Mouse (Mus musculus): ENCODE measurements around the gene Maml3. TPM values are rescaled to one million over a fixed set of nuclear protein-coding genes. Genes with fewer than 3 reads are reported as not detected.

The Maml3 gene
- polyA plus RNA-seq, 1 experiment from 2014 or later = 8.6 TPM

DNA sequence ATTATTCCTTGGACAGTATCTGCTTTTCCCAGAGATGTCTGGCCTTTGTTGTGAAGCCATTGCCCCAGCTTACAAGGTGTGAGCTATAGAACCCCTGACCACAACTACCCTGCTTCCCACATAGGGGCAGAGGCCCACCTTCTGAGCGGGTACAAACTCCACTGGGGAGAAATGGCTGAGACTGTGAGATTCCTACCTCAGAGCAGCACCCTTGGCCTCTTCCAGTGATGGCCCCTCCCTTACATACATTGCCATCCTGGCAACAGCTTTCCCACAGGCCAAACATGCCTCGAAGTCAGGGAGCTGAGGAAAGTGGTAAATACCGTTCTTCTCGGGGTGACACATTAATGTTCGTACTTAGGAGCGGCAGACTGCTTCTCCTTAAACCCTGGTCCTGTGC lies 118.4 kb downstream of the Maml3 start:
- Histone ChIP-seq H3K4me1 (replicated peaks) (peaks cover 37% of the 10 kb centered on the region), H3K4me3 (no peak overlapping the region), H3K9ac (no peak overlapping the region), H3K9me3 (no peaks in the 10 kb centered on the region), H3K27ac (replicated peaks) (peak overlapping the region; percentile 71), H3K4me2 (no peak overlapping the region), H3K27me3 (no peaks in the 10 kb centered on the region), H3K36me3 (no peaks in the 10 kb centered on the region)
- 48% methylated on average over 6 of the region's 6 CpGs for WGBS
- 0 out of 2 replicates have a peak, but pooled peaks have one; percentile 36 for ATAC-seq (ENCODE audit: low read depth)

DNA sequence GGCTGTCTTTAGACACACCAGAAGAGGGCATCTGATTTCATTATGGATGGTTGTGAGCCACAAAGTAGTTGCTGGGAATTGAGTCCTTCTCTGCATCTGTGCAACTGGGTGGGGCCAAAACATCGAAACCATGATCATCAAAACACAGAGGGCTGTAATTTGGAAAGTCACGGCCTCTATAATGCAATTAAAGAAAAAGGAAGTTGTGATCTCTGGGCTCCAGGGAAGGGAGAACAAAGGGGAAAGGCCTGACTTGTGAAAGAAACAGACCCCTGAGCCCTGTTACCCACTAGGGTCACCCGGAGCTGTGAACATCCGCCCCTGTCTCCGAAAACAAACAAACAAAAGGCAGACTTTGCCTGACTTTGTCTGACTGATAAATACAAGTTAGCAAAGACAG lies 123.4 kb downstream of the Maml3 start:
- ATAC-seq (ENCODE audit: low read depth) = no peak
- 49% methylated on average over 5 of the region's 5 CpGs for WGBS
- Histone ChIP-seq H3K4me3 (no peak overlapping the region), H3K36me3 (no peaks in the 10 kb centered on the region), H3K4me2 (no peak overlapping the region), H3K4me1 (replicated peaks) (peaks cover 27% of the 10 kb centered on the region), H3K9ac (no peak overlapping the region), H3K27ac (replicated peaks) (no peak overlapping the region), H3K27me3 (no peaks in the 10 kb centered on the region), H3K9me3 (no peaks in the 10 kb centered on the region)

DNA sequence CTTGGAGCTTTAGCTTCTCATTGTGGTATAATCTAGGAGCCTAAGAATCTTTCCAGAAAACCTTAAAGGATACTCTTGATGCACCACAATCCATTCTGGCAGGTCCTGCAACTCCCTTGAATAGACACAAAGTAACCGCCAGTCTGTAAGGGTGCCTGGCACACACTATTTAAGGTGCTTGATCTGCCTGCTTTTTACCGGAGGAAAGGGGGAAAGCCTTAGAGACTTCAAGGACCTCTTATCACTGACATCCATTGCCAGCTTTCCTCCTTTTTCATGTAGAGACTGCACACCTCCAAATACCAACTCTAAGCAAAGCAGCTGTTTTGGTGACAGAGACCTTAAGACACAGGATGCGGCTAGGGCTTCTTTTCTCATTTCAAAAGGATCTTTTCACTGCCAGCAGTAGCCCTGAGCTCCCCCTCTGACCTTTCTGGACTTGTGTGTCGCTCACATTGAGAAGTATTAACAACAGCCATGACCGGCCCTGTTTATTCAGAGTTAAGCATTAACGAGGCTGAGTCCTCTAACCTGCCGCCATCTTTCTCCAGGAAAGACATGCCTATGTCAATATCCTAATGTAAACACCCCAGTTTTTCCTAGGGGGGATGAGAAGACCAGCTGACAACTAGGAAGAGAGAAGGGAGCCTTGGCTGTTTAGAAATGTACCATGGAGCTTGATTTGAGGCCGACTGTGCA lies 127.1 kb downstream of the Maml3 start:
- Histone ChIP-seq H3K9me3 (no peaks in the 10 kb centered on the region), H3K4me3 (no peak overlapping the region), H3K27me3 (no peaks in the 10 kb centered on the region), H3K4me1 (replicated peaks) (peaks cover 14% of the 10 kb centered on the region; the same call in 1 of the 2 replicates), H3K27ac (replicated peaks) (no peak overlapping the region), H3K4me2 (no peak overlapping the region), H3K36me3 (no peaks in the 10 kb centered on the region), H3K9ac (no peak overlapping the region)
- WGBS = 50% methylated on average over 8 of the region's 8 CpGs
- no peak for ATAC-seq (ENCODE audit: low read depth)

DNA sequence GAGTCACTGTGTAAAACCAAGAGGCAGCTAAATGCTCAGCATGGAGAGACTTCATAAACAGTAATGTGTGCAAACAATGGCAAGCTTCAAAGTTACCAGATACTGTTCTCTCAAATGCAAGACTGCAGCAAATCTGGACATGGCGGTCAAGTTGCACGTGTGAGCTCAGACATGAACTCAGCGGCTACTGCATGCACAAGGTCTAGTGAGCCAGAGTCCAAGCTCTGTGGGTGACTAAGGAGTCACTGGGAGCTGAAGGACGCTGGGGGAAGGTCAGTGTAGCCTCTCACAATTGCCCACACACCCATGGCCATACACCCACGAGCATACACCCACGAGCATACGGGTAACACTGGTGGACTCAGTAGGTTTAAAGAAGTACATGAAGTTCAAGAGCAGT lies 130.3 kb downstream of the Maml3 start:
- Histone ChIP-seq H3K27ac (replicated peaks) (no peak overlapping the region), H3K27me3 (no peaks in the 10 kb centered on the region), H3K4me3 (no peak overlapping the region), H3K4me2 (no peak overlapping the region), H3K9ac (no peak overlapping the region), H3K4me1 (replicated peaks) (peaks cover 15% of the 10 kb centered on the region), H3K9me3 (no peaks in the 10 kb centered on the region), H3K36me3 (no peaks in the 10 kb centered on the region)
- 95% methylated on average over 7 of the region's 7 CpGs for WGBS
- ATAC-seq (ENCODE audit: low read depth) = no peak

DNA sequence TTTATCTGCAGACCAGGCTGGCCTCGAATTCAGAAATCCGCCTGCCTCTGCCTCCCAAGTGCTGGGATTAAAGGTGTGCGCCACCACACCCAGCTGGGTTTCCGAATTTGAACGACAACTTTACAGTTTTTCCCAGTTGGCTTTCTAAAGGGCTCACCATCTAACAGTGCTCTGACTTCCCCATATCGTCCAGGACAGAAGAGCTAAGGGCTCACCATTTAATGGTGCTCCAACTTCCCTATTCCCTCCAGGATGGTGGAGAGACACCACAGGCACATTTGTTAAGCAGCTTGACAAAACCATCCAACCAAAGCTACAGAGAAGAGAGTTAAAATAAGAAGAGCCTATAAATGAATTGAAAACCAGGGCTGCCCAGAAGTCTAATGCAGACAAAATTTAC lies 130.7 kb downstream of the Maml3 start:
- no peak overlapping the region for H3K4me2 ChIP-seq
- ATAC-seq (ENCODE audit: low read depth) = no peak
- no peaks in the 10 kb centered on the region for H3K36me3 ChIP-seq
- no peak overlapping the region for H3K4me3 ChIP-seq
- no peak overlapping the region for H3K27ac ChIP-seq (replicated peaks)
- H3K27me3 ChIP-seq = no peaks in the 10 kb centered on the region
- no peaks in the 10 kb centered on the region for H3K9me3 ChIP-seq
- H3K4me1 ChIP-seq (replicated peaks) = peaks cover 20% of the 10 kb centered on the region
- no peak overlapping the region for H3K9ac ChIP-seq
- WGBS = 95% methylated on average over 6 of the region's 6 CpGs

DNA sequence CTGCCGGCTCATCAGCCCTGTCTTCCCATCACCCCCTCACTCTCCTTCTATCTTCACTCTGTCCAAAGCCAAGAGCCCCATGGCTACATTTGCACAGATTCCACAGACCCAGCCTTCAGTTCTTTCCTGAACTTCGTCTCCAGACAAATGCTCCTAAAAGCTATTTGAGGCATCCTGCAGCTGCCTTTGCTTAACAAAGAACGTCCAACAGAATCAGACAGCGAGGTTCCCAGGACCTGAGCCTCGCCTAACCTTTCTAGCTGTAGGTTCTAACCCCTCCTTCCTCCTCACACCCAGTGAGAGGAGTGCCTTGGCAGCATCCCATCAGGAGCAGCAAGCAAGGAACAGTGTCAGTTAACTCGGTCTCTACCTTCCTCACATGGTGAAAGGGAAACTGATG lies 132.3 kb downstream of the Maml3 start:
- H3K27me3 ChIP-seq = no peaks in the 10 kb centered on the region
- no peak overlapping the region for H3K4me3 ChIP-seq
- H3K9ac ChIP-seq = no peak overlapping the region
- WGBS = 56% methylated on average over 6 of the region's 6 CpGs
- no peak for ATAC-seq (ENCODE audit: low read depth)
- no peak overlapping the region for H3K4me2 ChIP-seq
- peaks cover 26% of the 10 kb centered on the region for H3K4me1 ChIP-seq (replicated peaks)
- H3K9me3 ChIP-seq = no peaks in the 10 kb centered on the region
- H3K36me3 ChIP-seq = no peaks in the 10 kb centered on the region
- peak overlapping the region; percentile 23; the same call in 1 of the 2 replicates for H3K27ac ChIP-seq (replicated peaks)

DNA sequence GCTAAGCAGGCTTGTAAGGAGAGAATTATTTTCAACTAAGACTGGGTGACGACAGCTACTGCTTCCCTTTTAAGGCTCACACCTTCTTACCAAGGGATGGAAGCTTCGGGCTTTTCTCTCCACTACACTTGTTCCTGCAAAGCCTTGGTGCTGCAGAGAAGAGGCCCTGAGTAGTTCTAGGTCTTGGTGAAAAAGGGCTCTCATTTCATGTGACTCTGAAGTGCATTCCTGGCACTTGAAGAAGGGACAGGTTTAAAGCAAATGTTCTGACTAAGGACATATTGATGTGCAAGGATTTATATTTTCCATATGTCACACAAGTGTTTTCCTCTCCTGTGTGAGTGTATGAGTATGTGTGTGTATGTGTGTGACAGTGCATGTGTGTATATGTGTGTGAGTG lies 134.4 kb downstream of the Maml3 start:
- Histone ChIP-seq H3K27me3 (no peaks in the 10 kb centered on the region), H3K4me3 (no peak overlapping the region), H3K4me2 (no peak overlapping the region), H3K36me3 (no peaks in the 10 kb centered on the region), H3K27ac (replicated peaks) (no peak overlapping the region), H3K4me1 (replicated peaks) (peaks cover 27% of the 10 kb centered on the region), H3K9me3 (no peaks in the 10 kb centered on the region), H3K9ac (no peak overlapping the region)
- ATAC-seq (ENCODE audit: low read depth) = no peak
- 93% methylated on average over 2 of the region's 2 CpGs for WGBS

DNA sequence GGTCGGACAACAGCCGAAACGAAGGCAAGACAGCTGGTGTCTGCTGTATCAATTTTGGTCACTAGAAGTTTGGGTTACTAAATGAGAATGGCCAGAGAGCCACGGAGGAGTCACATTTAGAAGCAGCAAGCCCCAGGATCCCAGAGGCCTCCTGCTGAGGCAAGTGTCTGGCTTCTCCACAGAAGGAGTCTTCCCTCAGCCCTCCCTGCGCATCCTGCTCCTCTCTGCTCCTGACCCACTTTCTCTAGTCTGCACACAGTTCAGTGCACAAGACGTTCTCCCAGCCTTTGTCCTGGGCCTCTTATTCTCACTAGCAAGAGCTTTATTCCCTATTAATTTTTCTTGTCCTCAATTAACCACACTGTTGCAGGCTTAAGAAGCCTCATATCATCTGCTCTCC lies 135.4 kb downstream of the Maml3 start:
- ATAC-seq (ENCODE audit: low read depth) = no peak
- no peak overlapping the region for H3K4me2 ChIP-seq
- 60% methylated on average over 6 of the region's 6 CpGs for WGBS
- H3K27ac ChIP-seq (replicated peaks) = peak overlapping the region; percentile 33; the same call in 1 of the 2 replicates
- no peak overlapping the region for H3K9ac ChIP-seq
- no peaks in the 10 kb centered on the region for H3K9me3 ChIP-seq
- H3K36me3 ChIP-seq = no peaks in the 10 kb centered on the region
- peaks cover 37% of the 10 kb centered on the region for H3K4me1 ChIP-seq (replicated peaks)
- H3K27me3 ChIP-seq = no peaks in the 10 kb centered on the region
- no peak overlapping the region for H3K4me3 ChIP-seq

DNA sequence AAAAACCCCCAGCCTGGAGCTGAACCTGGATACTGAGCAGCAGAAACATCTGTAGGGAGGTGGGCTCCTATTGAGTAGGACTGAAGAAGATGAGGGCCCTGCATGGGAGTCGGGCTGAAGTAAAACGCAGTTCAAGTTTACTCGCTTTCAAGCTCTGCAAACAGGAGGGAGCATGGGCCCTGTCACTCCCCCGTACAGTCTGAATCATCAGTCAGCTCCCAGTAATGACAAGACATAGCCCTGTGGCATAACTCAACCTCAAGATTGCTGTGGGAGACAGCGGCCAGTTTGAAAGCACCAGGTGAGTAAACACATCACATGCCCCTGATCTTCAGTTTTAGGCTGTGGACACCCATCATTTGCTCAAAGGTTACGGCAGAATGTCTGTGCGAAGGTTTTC lies 139.0 kb downstream of the Maml3 start:
- no peak overlapping the region for H3K9ac ChIP-seq
- ATAC-seq (ENCODE audit: low read depth) = no peak
- no peaks in the 10 kb centered on the region for H3K9me3 ChIP-seq
- peak overlapping the region; percentile 92 for H3K27ac ChIP-seq (replicated peaks)
- H3K4me3 ChIP-seq = no peak overlapping the region
- WGBS = 69% methylated on average over 7 of the region's 7 CpGs
- no peak overlapping the region for H3K4me2 ChIP-seq
- H3K27me3 ChIP-seq = no peaks in the 10 kb centered on the region
- no peaks in the 10 kb centered on the region for H3K36me3 ChIP-seq
- peaks cover 66% of the 10 kb centered on the region for H3K4me1 ChIP-seq (replicated peaks)

DNA sequence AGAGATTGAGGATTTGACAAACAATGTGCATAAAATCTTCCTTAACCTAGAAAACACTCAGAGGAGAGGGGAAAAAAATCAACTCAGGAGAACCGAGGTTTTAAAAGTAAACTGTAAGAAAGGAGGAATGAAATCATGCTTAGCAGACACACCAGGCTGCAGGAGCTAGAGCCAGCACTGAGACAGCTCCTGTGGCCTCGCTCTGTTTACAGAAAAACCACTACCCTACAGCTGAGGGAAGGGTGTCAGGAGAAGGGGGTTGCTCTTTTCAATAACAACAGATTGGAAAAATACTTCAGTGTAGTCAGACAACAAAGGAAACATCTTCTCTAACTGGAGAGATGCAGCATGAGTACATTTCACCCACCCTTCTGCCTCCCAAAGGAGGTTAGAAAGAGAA lies 139.4 kb downstream of the Maml3 start:
- Histone ChIP-seq H3K4me2 (no peak overlapping the region), H3K27ac (replicated peaks) (peak overlapping the region; percentile 92), H3K4me3 (no peak overlapping the region), H3K9me3 (no peaks in the 10 kb centered on the region), H3K27me3 (no peaks in the 10 kb centered on the region), H3K36me3 (no peaks in the 10 kb centered on the region), H3K9ac (no peak overlapping the region), H3K4me1 (replicated peaks) (peaks cover 66% of the 10 kb centered on the region)
- WGBS = 40% methylated on average over 2 of the region's 2 CpGs
- no peak for ATAC-seq (ENCODE audit: low read depth)

DNA sequence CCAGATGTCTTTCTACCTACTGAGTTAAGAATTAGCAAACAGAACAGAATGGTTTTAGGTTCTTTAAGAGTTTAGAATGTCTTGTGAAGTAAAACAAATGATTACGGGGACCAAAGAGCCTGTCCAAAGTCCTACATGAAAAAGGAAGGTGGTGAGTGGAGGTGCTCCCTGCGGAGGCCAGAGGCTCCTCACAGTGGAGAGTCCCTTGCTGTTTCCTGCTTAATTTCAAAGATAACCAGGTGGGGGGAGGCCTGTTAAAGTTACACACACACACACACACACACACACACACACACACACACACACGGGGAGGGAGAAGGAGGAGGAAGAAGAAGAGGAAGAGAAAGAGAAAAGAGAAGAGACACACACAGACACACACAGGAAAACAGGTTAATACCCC lies 139.9 kb downstream of the Maml3 start:
- H3K9me3 ChIP-seq = no peaks in the 10 kb centered on the region
- no peak overlapping the region for H3K4me2 ChIP-seq
- 0 out of 2 replicates have a peak overlapping the region, but pooled peaks have one; percentile 64 for H3K9ac ChIP-seq
- H3K36me3 ChIP-seq = no peaks in the 10 kb centered on the region
- H3K4me1 ChIP-seq (replicated peaks) = peaks cover 66% of the 10 kb centered on the region
- no peak for ATAC-seq (ENCODE audit: low read depth)
- H3K27me3 ChIP-seq = no peaks in the 10 kb centered on the region
- 59% methylated on average over 3 of the region's 3 CpGs for WGBS
- no peak overlapping the region for H3K4me3 ChIP-seq
- H3K27ac ChIP-seq (replicated peaks) = peak overlapping the region; percentile 92

DNA sequence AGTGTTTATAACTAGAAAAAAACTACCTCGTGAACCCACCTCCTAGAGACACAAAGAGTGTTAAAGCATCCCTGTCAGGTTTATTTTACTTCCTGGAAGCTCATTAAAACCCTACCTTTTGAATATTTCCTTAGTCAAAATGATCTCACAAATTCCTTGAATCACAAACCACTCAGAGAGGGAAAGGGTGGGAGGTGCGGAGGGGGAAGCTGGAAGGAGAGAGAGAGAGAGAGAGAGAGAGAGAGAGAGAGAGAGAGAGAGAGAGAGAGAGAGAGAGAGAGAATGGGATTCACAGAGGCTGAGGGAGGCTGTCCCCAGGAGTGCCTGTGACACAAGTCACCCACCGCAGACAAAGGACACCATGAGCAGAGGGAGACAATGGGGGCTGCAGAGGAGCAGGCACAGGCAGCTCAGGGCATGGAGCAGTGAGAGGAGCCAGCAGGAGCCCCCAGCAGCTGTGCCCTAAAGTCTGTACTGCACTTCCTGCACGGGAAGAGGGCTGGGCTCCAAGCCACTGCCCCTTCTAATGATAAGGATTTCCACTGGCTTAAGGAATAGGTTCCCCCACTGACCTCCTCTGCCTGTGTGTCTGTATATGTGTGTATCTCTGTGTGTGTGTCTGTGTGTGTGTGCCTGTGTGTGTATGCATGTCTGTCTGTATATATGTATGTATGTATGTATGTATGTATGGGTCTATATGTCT lies 140.8 kb downstream of the Maml3 start:
- Histone ChIP-seq H3K9me3 (no peaks in the 10 kb centered on the region), H3K4me1 (replicated peaks) (peaks cover 59% of the 10 kb centered on the region), H3K4me2 (peak overlapping the region; percentile 28), H3K4me3 (no peak overlapping the region), H3K36me3 (no peaks in the 10 kb centered on the region), H3K9ac (peak overlapping the region; percentile 64), H3K27ac (replicated peaks) (peak overlapping the region; percentile 92), H3K27me3 (no peaks in the 10 kb centered on the region)
- WGBS = 13% methylated on average over 4 of the region's 4 CpGs
- peak; percentile 83 for ATAC-seq (ENCODE audit: low read depth)
